Mouse (Mus musculus): ENCODE measurements around the gene Slc25a12.

DNA sequence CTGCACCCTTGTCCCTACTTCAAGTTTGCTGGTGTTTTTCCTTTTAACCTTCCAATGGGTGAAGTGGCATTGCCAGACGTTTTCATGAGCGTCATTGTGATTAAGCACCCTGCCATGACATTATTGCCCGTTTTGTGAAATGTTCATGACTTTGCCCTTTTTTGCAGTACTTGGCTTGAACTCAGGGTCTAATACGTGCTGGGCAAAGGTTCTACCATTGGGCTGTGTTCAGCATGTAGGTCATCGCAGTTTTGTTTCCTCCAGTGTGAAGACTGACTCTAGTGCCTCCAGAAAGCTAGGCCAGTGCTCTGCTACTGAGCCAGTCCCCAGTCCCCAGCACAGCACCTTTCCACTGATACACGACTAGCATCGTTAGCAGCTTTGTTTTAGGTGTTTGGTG lies 111.0 kb downstream of the Slc25a12 start:
- TF ChIP-seq TAL1 (IDR thresholded peaks at IDR 0.05; ENCODE audit: low read length) (no peak), GATA1 (IDR thresholded peaks at IDR 0.05; ENCODE audit: low read length) (no peak)
